Mouse (Mus musculus) hindbrain, embryonic 15.5 days (tissue): ENCODE data around the gene Hacl1. TPM values are rescaled to one million over a fixed set of nuclear protein-coding genes. Genes with fewer than 3 reads are reported as not detected.
A peak's percentile ranks its signal among the peaks of the same experiment; 100 is the strongest.

Experiments used
- ATAC-seq: fragments of 200-750 bp; cut with Nextera tagmentation; 2 replicates; pipeline ENCODE4 v1.8.0; 2017; ENCODE audit warnings: low read depth, moderate number of reproducible peaks, moderate TSS enrichment; ENCODE audit not compliant: low FRiP score
- H3K27ac ChIP-seq: fragments of 300-500 bp; sonication (generic); replicated peaks from 2 replicates; pipeline ENCODE4 v1.5.1; 2015; ENCODE audit warnings: mild to moderate bottlenecking, inconsistent platforms
- H3K27me3 ChIP-seq: fragments of 300-500 bp; sonication (generic); 2 replicates; pipeline ENCODE4 v1.6.1; 2015; ENCODE audit warnings: control low read depth, inconsistent platforms
- H3K36me3 ChIP-seq: fragments of 300-500 bp; sonication (generic); 2 replicates; pipeline ENCODE4 v1.6.1; 2015; ENCODE audit warnings: control low read depth, inconsistent platforms
- H3K4me1 ChIP-seq: fragments of 300-500 bp; sonication (generic); replicated peaks from 2 replicates; pipeline ENCODE4 v1.6.1; 2015; ENCODE audit warnings: control low read depth, inconsistent platforms
- H3K4me2 ChIP-seq: fragments of 300-500 bp; sonication (generic); 2 replicates; pipeline ENCODE4 v1.6.1; 2015; ENCODE audit warnings: moderate library complexity, mild to moderate bottlenecking, inconsistent platforms
- H3K4me3 ChIP-seq: fragments of 300-500 bp; sonication (generic); 2 replicates; pipeline ENCODE4 v1.5.1; 2015; ENCODE audit warnings: mild to moderate bottlenecking, inconsistent platforms
- H3K9ac ChIP-seq: fragments of 300-500 bp; sonication (generic); 2 replicates; pipeline ENCODE4 v1.6.1; 2015; ENCODE audit warnings: inconsistent platforms
- H3K9me3 ChIP-seq: fragments of 300-500 bp; sonication (generic); 2 replicates; pipeline ENCODE4 v1.6.1; 2016; ENCODE audit warnings: control low read depth, inconsistent platforms
- WGBS: fragments of 180-500 bp; shearing (Covaris S2); methylation state at CpG from one replicate; pipeline ENCODE4 v1.1.7; 2015; 5-methylcytosine and 5-hydroxymethylcytosine counted together
- polyA plus RNA-seq: library from polyadenylated mRNA; unstranded; fragments of >200 nt; fragmentation: Nextera tagmentation; extraction: Ambion mirVana; gene quantifications from 2 replicates; pipeline ENCODE4 v1.2.1, GENCODE M21; 2015

Gene Hacl1
- polyA plus RNA-seq, 1 experiment from 2014 or later: 11.0 TPM

DNA sequence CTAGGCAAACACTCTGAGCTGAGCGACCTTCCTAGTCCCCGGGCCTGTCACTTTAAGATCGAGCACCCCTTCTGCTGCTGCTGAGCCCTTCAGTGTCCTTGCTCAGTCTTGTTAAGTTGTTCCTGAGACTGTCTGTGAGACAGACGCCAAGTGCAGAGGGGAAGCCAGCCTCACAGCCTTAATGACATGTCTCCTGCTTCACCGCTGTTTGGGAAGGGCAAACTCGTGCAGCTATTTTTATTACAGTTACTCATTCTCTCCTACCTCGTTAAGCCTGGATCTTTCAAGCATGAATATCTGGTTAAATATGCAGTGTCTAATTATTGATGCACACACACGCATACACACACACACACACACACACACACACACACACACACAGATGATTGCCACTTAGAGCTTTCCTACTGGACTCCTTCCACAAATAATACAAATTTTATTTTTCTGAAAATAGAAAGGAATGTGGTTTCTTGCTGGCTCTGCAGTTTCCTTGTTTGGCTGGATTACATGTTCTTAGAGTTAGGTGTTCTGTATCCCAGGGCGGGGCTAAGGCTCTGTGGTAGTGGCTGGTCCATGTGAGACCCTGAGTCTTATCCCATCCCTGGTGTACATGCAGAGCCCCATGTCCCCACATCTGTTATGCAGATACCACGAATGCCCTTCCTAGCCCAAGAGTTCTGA is 18.6 kb upstream of the Hacl1 start:
- H3K36me3 ChIP-seq: no peaks in the 10 kb centered on the region
- WGBS: 51% methylated on average over 10 of the region's 10 CpGs
- peaks cover 68% of the 10 kb centered on the region for H3K4me1 ChIP-seq
- ATAC-seq: no peak
- no peaks in the 10 kb centered on the region for H3K9me3 ChIP-seq
- no peak overlapping the region for H3K9ac ChIP-seq
- H3K4me2 ChIP-seq: no peak overlapping the region
- no peak overlapping the region for H3K4me3 ChIP-seq
- H3K27me3 ChIP-seq: no peaks in the 10 kb centered on the region
- peak overlapping the region; percentile 96 for H3K27ac ChIP-seq

DNA sequence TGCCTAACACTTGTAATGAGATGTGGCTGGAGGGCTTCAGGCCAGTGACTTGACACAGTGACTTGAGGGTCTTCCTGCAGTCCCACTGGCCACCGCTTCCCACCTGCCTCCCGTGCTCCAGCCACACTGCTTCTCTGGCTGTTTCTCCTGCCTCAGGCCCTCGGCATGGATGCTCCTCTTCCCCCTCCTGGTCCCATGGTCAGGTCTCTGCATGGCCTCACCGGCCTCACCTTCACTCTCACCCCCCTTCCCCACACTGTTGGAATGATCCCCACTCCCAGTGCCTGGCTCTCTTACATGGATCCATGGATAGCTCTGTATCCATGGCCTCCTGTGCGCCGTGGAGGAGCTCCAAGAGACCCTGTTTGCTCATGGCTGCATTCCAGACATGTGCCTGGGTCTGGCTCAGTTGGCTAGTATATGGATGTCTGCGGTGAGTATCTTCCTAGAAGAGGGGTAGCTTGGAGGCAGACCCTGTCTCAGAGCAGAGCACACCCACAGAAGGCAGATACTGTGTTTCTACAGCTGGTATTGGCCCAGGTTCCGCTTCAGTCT is 17.1 kb upstream of the Hacl1 start:
- Histone ChIP-seq H3K4me2 (no peak overlapping the region), H3K27me3 (no peaks in the 10 kb centered on the region), H3K9ac (no peak overlapping the region), H3K4me1 (peaks cover 54% of the 10 kb centered on the region), H3K36me3 (no peaks in the 10 kb centered on the region), H3K9me3 (no peaks in the 10 kb centered on the region), H3K4me3 (no peak overlapping the region), H3K27ac (no peak overlapping the region)
- 77% methylated on average over 8 of the region's 8 CpGs for WGBS
- no peak for ATAC-seq

DNA sequence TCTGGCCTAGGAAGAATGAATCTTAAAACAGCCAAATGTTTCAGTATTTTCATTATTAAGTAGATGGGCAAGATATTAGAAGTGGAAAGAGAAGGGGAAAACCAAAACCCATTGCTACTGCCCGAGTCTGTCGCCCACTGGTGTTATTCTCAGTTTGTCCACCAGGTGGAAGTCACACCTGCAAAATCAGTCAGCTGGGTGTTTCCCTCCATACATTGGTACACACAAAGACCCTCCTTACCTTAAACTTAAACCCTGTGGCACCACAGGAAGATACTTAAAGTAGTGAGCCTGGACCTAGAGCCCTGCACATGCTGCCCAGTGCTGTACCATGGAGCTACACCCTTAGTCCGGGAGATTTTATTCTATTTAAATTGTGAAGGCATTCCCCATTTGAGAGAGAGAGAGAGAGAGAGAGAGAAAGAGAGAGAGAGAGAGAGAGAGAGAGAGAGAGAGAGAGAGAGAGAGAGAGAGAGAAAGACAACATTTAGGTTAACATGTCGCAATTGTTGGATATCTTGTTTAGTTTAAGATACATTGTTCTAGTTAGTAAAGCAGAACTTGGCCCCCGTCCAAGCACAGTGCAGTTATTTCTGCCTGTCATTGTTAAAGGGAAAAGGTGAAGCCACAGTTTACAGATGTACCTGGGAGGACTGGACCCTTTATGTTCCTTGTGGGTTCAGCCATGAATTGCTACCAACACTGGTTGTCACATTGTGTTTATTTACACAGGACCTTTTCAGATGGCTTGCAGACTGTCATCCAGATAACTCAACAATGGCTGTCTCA is 16.0 kb upstream of the Hacl1 start:
- Histone ChIP-seq H3K4me1 (peaks cover 42% of the 10 kb centered on the region), H3K4me3 (no peak overlapping the region), H3K27ac (no peak overlapping the region), H3K9me3 (no peaks in the 10 kb centered on the region), H3K27me3 (no peaks in the 10 kb centered on the region), H3K9ac (no peak overlapping the region), H3K4me2 (no peak overlapping the region), H3K36me3 (no peaks in the 10 kb centered on the region)
- no peak for ATAC-seq
- WGBS: 42% methylated on average over 5 of the region's 5 CpGs

DNA sequence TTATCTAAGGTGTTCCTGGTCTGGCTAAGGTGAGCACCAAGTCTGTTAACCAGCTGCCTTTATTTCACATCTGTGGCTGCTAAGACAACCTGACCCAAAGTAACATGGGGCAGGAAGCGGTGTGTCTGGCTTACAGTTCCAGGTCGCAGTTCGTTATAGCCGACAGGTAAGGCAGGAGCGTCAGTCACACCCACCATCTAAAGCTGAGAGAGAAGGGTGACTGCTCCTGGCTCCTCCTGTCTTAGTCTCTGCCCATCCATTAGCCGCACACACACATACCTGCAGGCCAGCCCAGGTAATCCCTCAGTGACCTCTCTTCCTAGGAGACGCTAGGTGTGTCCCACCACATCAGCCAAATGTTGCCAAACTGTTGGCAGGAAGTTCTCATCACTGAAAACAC is 15.3 kb upstream of the Hacl1 start:
- H3K27me3 ChIP-seq: no peaks in the 10 kb centered on the region
- H3K27ac ChIP-seq: no peak overlapping the region
- WGBS: 86% methylated on average over 7 of the region's 7 CpGs
- peaks cover 40% of the 10 kb centered on the region for H3K4me1 ChIP-seq
- H3K36me3 ChIP-seq: no peaks in the 10 kb centered on the region
- H3K4me3 ChIP-seq: no peak overlapping the region
- H3K9me3 ChIP-seq: no peaks in the 10 kb centered on the region
- H3K9ac ChIP-seq: no peak overlapping the region
- H3K4me2 ChIP-seq: no peak overlapping the region
- no peak for ATAC-seq

DNA sequence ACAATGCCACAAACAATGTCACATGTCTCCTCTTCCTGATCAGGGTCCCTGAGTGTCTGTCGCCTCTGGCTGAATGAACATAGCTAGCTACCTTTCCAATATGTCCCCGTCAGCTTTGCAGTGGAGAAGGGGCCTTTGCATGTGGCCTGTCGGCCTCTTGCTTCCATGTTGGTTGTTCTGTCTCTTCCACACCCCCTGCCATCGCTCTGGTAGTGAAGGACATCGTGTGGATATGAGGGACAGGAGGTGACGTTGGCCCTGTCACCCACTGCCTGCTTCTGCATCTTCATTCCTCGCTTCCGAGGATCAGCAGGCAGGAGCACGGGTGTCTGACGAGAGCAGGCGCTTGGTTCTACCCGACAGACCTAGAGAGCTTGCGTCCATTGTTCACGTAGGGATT is 14.3 kb upstream of the Hacl1 start:
- WGBS: 83% methylated on average over 14 of the region's 14 CpGs
- Histone ChIP-seq H3K27ac (no peak overlapping the region), H3K4me1 (peaks cover 31% of the 10 kb centered on the region), H3K4me3 (no peak overlapping the region), H3K4me2 (no peak overlapping the region), H3K36me3 (no peaks in the 10 kb centered on the region), H3K27me3 (no peaks in the 10 kb centered on the region), H3K9me3 (no peaks in the 10 kb centered on the region), H3K9ac (no peak overlapping the region)
- no peak for ATAC-seq

DNA sequence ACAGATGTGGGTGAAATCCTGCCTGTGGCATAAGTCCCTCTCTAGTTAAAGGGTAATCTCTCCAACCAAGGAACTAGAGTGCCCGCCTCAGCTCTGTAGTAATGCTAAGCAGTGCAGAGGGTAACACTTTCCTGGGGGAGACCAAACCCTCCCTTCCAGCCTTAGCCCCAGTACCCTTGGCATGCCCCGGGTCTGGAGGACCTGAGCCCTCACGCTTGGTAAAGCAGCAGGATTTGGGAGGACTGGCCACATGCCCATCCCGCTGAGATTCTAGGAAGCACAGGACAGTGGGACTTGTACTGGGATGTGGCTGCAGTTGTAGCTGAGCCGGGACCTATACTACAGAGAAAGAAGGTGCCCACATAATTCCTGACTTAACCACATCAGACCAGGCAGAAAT is 13.7 kb upstream of the Hacl1 start:
- H3K4me2 ChIP-seq: no peak overlapping the region
- H3K27ac ChIP-seq: no peak overlapping the region
- WGBS: 88% methylated on average over 5 of the region's 5 CpGs
- H3K36me3 ChIP-seq: no peaks in the 10 kb centered on the region
- H3K9ac ChIP-seq: no peak overlapping the region
- H3K9me3 ChIP-seq: no peaks in the 10 kb centered on the region
- H3K4me1 ChIP-seq: peaks cover 25% of the 10 kb centered on the region
- no peaks in the 10 kb centered on the region for H3K27me3 ChIP-seq
- ATAC-seq: no peak
- no peak overlapping the region for H3K4me3 ChIP-seq

DNA sequence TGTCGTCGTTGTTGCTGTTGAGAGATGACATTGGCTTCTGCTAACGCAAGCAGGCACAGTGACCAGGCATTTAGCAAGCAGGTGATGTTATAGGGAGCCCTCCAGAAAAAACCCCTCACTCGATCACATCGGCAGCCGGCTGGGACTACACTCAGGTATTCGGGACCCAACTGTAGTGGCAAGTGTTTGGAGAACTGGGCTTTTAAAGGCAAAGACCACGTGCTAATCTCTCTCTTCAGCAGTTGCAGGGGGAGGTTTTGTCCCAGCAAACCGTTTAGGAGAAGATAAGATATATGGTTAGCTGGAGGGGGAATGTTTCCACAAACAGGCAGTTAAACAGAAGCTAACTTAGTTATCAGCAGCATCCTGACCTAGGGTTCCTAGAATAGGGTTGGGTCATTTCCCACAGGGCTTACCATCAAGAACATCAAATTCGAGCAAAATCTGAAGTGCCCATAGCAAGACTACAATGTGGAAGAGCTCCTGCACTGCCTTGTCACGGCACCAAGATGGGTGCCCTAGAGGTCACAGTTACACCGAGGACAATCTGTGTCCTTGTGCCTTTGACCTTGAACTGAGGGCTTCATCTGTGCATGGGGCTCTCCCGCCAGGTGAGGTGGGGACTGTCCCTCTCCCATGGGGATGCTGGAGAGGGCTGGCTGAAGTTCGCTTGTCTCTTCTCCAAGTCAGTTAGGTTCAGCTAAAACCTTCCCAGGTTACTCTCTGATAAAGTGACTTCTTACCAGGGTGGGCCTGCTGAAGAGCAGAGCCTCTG is 12.2 kb upstream of the Hacl1 start:
- Histone ChIP-seq H3K4me2 (no peak overlapping the region), H3K4me3 (no peak overlapping the region), H3K27ac (no peak overlapping the region), H3K9ac (no peak overlapping the region), H3K27me3 (no peaks in the 10 kb centered on the region), H3K36me3 (no peaks in the 10 kb centered on the region), H3K4me1 (peaks cover 11% of the 10 kb centered on the region), H3K9me3 (no peaks in the 10 kb centered on the region)
- 85% methylated on average over 14 of the region's 14 CpGs for WGBS
- ATAC-seq: no peak

DNA sequence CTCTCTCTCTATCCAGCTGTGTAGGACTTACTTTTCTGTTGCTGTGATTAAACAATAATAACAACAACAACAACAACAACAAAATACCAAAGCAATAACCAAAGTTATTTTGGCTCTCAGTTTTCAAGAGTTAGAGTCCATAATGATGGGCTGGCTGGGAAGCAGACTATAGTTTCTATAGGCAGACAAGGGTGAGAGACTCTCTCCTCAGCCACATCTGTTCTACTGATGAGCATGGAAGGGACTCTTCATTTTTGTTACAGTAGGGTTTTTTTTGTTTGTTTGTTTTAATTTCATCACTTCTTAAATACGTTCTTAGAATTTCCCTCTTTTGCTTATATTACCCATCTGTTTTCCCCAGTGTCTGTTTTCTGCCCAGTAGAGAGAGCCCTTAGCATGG is 11.5 kb upstream of the Hacl1 start:
- no peaks in the 10 kb centered on the region for H3K9me3 ChIP-seq
- H3K4me2 ChIP-seq: no peak overlapping the region
- H3K9ac ChIP-seq: no peak overlapping the region
- ATAC-seq: no peak
- H3K4me1 ChIP-seq: peaks cover 5% of the 10 kb centered on the region
- H3K27ac ChIP-seq: no peak overlapping the region
- H3K36me3 ChIP-seq: no peaks in the 10 kb centered on the region
- 88% methylated on average over 1 of the region's 1 CpGs for WGBS
- H3K27me3 ChIP-seq: no peaks in the 10 kb centered on the region
- H3K4me3 ChIP-seq: no peak overlapping the region

DNA sequence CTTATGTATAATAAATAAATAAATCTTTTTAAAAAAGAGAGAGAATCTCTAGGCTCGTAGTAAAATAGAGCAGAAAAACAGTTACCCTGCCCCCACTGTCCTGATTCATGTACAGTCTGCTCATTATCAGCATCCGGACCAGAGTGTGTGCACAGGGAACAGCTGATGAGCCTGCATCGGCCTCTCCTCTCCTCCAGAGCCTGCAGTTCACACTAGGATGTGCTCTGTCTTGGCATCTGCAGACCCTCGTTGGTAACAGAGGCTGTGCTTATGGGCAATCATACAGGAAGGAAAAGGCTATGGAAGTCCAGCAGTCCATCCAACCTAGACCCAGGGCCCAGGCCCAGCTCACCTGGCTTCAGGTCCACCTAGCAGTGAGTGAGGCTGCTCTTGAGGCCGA is 11.0 kb upstream of the Hacl1 start:
- Histone ChIP-seq H3K4me3 (no peak overlapping the region), H3K4me1 (no peaks in the 10 kb centered on the region; the same call in 1 of the 2 replicates), H3K9me3 (no peaks in the 10 kb centered on the region), H3K36me3 (no peaks in the 10 kb centered on the region), H3K9ac (no peak overlapping the region), H3K27me3 (no peaks in the 10 kb centered on the region), H3K27ac (no peak overlapping the region), H3K4me2 (no peak overlapping the region)
- ATAC-seq: no peak
- WGBS: 75% methylated on average over 5 of the region's 5 CpGs

DNA sequence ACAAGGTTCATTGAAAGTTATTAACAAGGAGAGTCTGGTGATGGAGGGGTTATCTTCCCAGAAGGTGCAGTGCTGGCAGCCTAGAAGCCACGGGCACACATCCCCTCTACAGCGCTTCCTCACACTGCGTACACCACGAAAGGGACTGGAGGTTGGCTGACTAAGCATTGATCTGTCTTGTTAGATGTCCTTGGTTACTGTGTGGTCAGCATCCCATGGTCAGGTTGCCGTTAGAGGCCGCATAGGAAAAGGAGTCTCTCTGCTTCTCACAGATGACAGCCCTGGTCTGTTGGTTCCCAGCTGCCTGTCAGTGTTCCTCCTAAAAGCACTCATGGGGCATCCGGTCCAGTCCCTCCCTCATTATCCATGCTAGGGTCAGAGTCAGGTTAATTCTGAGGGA is 10.1 kb upstream of the Hacl1 start:
- no peaks in the 10 kb centered on the region for H3K27me3 ChIP-seq
- H3K9ac ChIP-seq: no peak overlapping the region
- H3K4me2 ChIP-seq: no peak overlapping the region
- 92% methylated on average over 7 of the region's 7 CpGs for WGBS
- no peak for ATAC-seq
- no peak overlapping the region for H3K4me3 ChIP-seq
- no peaks in the 10 kb centered on the region for H3K9me3 ChIP-seq
- H3K27ac ChIP-seq: no peak overlapping the region
- H3K36me3 ChIP-seq: no peaks in the 10 kb centered on the region
- H3K4me1 ChIP-seq: no peaks in the 10 kb centered on the region

DNA sequence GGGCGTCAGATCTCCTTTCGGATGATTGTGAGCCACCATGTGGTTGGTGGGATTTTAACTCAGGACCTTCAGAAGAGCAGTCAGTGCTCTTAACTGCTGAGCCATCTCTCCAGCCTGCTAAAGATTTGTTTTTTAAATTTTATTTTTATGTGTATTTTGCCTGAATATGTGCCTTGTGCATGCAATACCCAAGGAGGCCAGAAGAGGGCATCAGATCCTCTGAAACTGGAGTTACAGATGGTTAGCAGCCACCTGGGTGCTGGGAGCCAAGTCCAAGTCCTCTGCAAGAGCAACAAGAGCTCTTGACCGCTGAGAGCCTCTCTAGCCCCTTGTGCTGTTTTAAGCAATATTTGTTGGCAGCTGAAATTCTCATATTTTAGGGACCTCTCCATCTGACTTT is 9.3 kb upstream of the Hacl1 start:
- WGBS: over 99% methylated on average over 3 of the region's 3 CpGs

DNA sequence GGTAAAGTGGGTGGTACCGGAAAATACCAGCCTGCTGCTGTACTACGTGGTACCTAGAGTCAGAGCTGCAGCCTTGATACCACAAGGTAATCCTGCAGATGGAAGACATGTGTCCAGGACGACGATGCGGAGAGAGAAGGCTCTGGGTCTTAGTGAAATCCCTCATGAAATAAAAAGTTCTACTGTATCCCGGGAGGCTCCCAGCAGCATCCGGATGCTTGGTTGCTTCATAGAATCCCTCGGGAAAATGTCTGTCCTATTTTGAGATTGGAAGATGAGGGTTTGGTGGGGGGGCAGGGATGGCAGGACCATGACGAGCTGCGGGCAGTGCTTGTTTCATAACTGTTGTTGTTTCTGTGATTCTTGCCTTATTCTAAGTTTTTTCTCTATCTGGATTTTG is 6.9 kb upstream of the Hacl1 start:
- H3K27me3 ChIP-seq: no peaks in the 10 kb centered on the region
- H3K9ac ChIP-seq: no peak overlapping the region
- no peaks in the 10 kb centered on the region for H3K36me3 ChIP-seq
- no peak overlapping the region for H3K27ac ChIP-seq
- no peak overlapping the region for H3K4me2 ChIP-seq
- no peak for ATAC-seq
- WGBS: 90% methylated on average over 10 of the region's 10 CpGs
- H3K4me1 ChIP-seq: no peaks in the 10 kb centered on the region
- no peaks in the 10 kb centered on the region for H3K9me3 ChIP-seq
- H3K4me3 ChIP-seq: no peak overlapping the region

More for the DNA sequence above, 9.3 kb upstream of the Hacl1 start:
- Histone ChIP-seq H3K4me2 (no peak overlapping the region), H3K27me3 (no peaks in the 10 kb centered on the region), H3K9ac (no peak overlapping the region), H3K4me3 (no peak overlapping the region), H3K4me1 (no peaks in the 10 kb centered on the region), H3K9me3 (no peaks in the 10 kb centered on the region), H3K27ac (no peak overlapping the region), H3K36me3 (no peaks in the 10 kb centered on the region)
- ATAC-seq: no peak
